ENCODE assay signal across 1 mouse cellular context in genomic region chr9:31654747-31655146, GRCm38 (mm10).
TF ChIP-seq lines count a peak whose summit lies in the region.

No protein-coding gene starts in this region.

TF ChIP-seq in CH12.LX, 34 proteins besides CTCF, POLR2A, EP300 and RAD21 (continued from another document):
- TF ChIP-seq JUND (conservative IDR thresholded peaks at IDR 0.05; ENCODE audit: low read depth, low read length) (no peak), CHD2 (IDR thresholded peaks at IDR 0.05; ENCODE audit: low read length) (no peak), KAT2A (IDR thresholded peaks at IDR 0.05; ENCODE audit: insufficient replicate concordance, low read length) (no peak), CHD1 (IDR thresholded peaks at IDR 0.05; ENCODE audit: low read depth, low read length) (no peak)
